Mouse (Mus musculus) layer of hippocampus, adult 8-10 months (tissue): ENCODE measurements at regions not wholly inside any gene's neighbourhood (a gene's known extent, or its start where the extent isn't known, plus 50 kb on each side); places are given as distances from the start of the nearest gene placed in this dataset.
"Not testable (repeated sequence)": the region's sequence is repeated elsewhere in the genome, so short reads cannot be mapped to it uniquely, and the experiment has no call there.

ENCODE experiments used
- DNase-seq, 2 experiments: peaks; one replicate each; pipeline ENCODE4 v3.0.0; 2022; ENCODE audit warnings: low spot score in 2 of 2

DNA sequence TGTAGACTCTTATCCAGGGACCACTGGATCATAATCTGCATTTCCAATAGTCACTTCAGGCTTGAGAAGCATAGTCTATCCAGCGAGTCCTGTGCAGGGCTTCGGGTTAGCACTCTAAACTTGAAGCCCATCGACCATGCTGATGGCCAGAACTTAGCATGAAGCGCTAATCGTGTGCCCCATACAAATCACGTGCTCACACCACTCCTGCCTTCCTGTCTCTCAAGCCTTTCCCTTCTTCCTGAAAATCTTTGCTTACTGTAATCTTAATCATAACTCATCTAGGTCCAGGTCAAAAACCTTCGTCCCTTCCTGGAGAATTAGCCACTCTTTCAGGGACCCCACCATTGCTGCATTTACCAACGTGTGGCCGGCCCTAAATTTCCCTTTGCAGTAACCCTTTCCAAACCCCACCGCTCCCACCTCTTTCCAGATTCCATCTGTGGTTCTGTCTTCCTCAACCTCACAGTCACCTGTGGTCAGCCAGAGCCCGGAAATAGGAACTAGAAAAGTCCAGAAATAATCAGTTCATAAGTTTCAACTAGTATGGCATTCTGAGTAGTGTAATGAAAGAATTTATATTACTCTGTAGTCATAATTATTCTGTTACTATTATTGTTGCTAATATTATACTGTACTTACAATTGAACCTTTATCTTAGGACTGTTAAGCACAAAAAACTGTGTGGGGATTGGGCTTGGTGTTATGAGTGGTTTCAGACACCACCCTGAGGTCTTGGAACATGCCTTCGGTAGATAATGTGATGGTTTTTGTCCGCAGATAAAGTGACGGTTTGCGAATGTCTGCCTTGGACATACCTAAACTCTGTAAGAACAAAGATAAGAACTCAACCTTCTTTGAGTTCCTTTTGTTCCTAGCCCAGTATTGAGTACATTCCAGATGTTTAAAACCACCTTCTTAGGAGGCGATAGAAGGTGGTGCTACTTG, 57.3 kb upstream of the Slc1a3 start:
- no peak for DNase-seq

- DNase-seq = not testable (repeated sequence)
Observed at GRCm38 (mm10) chr15:8766208-8766607, 55.6 kb upstream of the Slc1a3 start.

- no peak for DNase-seq
Observed at GRCm38 (mm10) chr15:8761741-8762271, 51.2 kb upstream of the Slc1a3 start.

DNA sequence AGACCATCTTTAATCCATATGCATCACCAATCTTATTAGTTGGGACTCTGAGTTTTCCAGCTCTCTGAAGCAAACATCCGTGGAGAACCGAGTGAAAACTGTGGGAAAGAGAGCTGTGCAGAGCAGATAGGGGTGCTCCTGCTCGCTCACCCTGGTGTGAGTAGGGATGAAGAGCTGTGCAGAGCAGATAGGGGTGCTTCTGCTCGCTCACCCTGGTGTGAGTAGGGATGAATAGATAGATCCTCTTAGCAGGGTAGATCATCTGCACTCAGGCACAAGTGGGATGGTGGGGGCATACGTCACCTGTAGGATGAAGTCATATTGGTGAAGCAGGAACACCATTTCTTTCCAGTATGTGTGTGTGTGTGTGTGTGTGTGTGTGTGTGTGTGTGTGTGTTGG, 50.6 kb upstream of the Slc1a3 start:
- no peak for DNase-seq
